11 mouse cellular contexts compared by ENCODE assay signal in the genomic region with DNA sequence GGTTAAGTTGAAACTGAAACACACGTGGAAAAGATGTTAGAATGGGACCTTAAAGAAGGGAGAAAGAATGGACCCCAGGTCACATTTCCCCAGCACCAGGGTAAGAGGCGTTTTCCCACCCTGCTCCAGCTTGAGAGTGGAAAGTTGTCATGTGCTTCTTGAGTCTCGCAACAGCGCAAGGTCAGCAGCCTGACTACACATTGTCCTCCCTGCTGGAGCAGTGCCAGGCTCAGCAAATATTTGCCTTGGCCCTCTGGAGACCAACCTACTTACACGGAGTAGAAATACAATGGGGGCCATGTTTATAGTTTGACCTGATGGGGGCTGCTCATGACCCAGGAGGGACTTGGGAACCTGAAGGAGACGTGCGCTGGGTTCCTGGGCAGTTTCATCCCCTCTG.
DNase-seq lines count a peak whose midpoint lies in the region; ATAC-seq and TF ChIP-seq lines count a peak whose summit lies in the region.
"Had no signal": no experiment of that assay in that cellular context is flagged by ENCODE, and none has a peak within 500 bp of the region (broad histone marks: within the 10 kb centered on the region; RNA-seq: fewer than 3 reads in every experiment).

No protein-coding gene starts in this region.

- no peak overlapping the region for H3K4me2 ChIP-seq in intestine, embryonic 14.5 days (ENCODE audit: low read length)
- no peak overlapping the region for H3K4me2 ChIP-seq in intestine, postnatal 0 days (replicated peaks; ENCODE audit: low read depth)
- H3K4me2 ChIP-seq in intestine, embryonic 16.5 days (ENCODE audit: low read depth, low read length) = no peak overlapping the region
- H3K4me2 ChIP-seq: embryonic facial prominence, embryonic 13.5 days; liver, embryonic 15.5 days had no signal

- H3K27me3 ChIP-seq in intestine, embryonic 14.5 days (replicated peaks; ENCODE audit: control insufficient read depth, insufficient read depth, low read length) = no peaks in the 10 kb centered on the region
- no peaks in the 10 kb centered on the region for H3K27me3 ChIP-seq in intestine, postnatal 0 days (replicated peaks; ENCODE audit: control insufficient read depth, insufficient read depth, low read length)
- no peaks in the 10 kb centered on the region for H3K27me3 ChIP-seq in intestine, embryonic 16.5 days (replicated peaks; ENCODE audit: control insufficient read depth, insufficient read depth, low read length)
- H3K27me3 ChIP-seq: embryonic facial prominence, embryonic 13.5 days; liver, embryonic 15.5 days had no signal

- no peak overlapping the region for H3K27ac ChIP-seq in intestine, embryonic 14.5 days (ENCODE audit: low read depth)
- H3K27ac ChIP-seq in intestine, postnatal 0 days (ENCODE audit: low read depth, low read length) = no peak overlapping the region
- no peak overlapping the region for H3K27ac ChIP-seq in intestine, embryonic 16.5 days (ENCODE audit: low read length)
- H3K27ac ChIP-seq: embryonic facial prominence, embryonic 13.5 days; liver, embryonic 15.5 days had no signal

- H3K36me3 ChIP-seq in intestine, embryonic 14.5 days (ENCODE audit: control insufficient read depth, insufficient read depth, low read length) = no peaks in the 10 kb centered on the region
- no peaks in the 10 kb centered on the region for H3K36me3 ChIP-seq in intestine, postnatal 0 days (ENCODE audit: control insufficient read depth, insufficient read depth)
- no peaks in the 10 kb centered on the region for H3K36me3 ChIP-seq in intestine, embryonic 16.5 days (ENCODE audit: control insufficient read depth, insufficient read depth, low read length)
- H3K36me3 ChIP-seq: embryonic facial prominence, embryonic 13.5 days; liver, embryonic 15.5 days had no signal

- 56% methylated on average over 7 of the region's 7 CpGs for WGBS in intestine, embryonic 14.5 days
- WGBS in intestine, postnatal 0 days = 39% methylated on average over 7 of the region's 7 CpGs
- WGBS in intestine, embryonic 16.5 days = 41% methylated on average over 7 of the region's 7 CpGs

- H3K4me1 ChIP-seq in intestine, embryonic 14.5 days (replicated peaks; ENCODE audit: control insufficient read depth, insufficient read depth, low read length) = no peaks in the 10 kb centered on the region
- no peaks in the 10 kb centered on the region for H3K4me1 ChIP-seq in intestine, postnatal 0 days (replicated peaks; ENCODE audit: control insufficient read depth, insufficient read depth, low read length)
- 0 out of 2 replicates have a peak, but pooled peaks cover 4% of the 10 kb centered on the region for H3K4me1 ChIP-seq in intestine, embryonic 16.5 days (ENCODE audit: control insufficient read depth, insufficient read depth, low read length)
- H3K4me1 ChIP-seq: liver, embryonic 15.5 days had no signal

- no peaks in the 10 kb centered on the region for H3K9me3 ChIP-seq in intestine, embryonic 14.5 days (ENCODE audit: control insufficient read depth, low read length)
- no peaks in the 10 kb centered on the region for H3K9me3 ChIP-seq in intestine, postnatal 0 days (ENCODE audit: control insufficient read depth)
- H3K9me3 ChIP-seq in intestine, embryonic 16.5 days (ENCODE audit: control insufficient read depth, low read length) = no peaks in the 10 kb centered on the region
- H3K9me3 ChIP-seq: embryonic facial prominence, embryonic 13.5 days; liver, embryonic 15.5 days had no signal

- no peak for DNase-seq in intestine, embryonic 14.5 days (ENCODE audit: low spot score)
- peak; percentile 5 for DNase-seq in brain, adult 2 months (ENCODE audit: low read depth, low spot score)
- DNase-seq in lung, postnatal 10 days = peak; percentile 59
- DNase-seq in cerebellum, adult 8-10 months = no peak
- DNase-seq in layer of hippocampus, adult 9-11 months = no peak
- DNase-seq in B cell, adult 2 months = no peak
- DNase-seq: spleen, adult 18-20 months had no signal

- TF ChIP-seq CTCF in intestine, postnatal 0 days (IDR thresholded peaks at IDR 0.05; ENCODE audit: low read depth) = no peak

- H3K9ac ChIP-seq in intestine, embryonic 14.5 days (ENCODE audit: low read length) = no peak overlapping the region
- H3K9ac ChIP-seq in intestine, postnatal 0 days (ENCODE audit: low read depth, low read length) = no peak overlapping the region
- H3K9ac ChIP-seq in intestine, embryonic 16.5 days (ENCODE audit: low read depth, low read length) = no peak overlapping the region
- H3K9ac ChIP-seq: embryonic facial prominence, embryonic 13.5 days; liver, embryonic 15.5 days had no signal

- H3K4me3 ChIP-seq in intestine, embryonic 14.5 days (ENCODE audit: low read depth, low read length) = no peak overlapping the region
- H3K4me3 ChIP-seq in intestine, postnatal 0 days (ENCODE audit: low read depth, low read length) = no peak overlapping the region
- no peak overlapping the region for H3K4me3 ChIP-seq in intestine, embryonic 16.5 days (ENCODE audit: low read length)
- H3K4me3 ChIP-seq: embryonic facial prominence, embryonic 13.5 days; liver, embryonic 15.5 days had no signal

- peak; percentile 37; the same call in 1 of the 2 replicates for ATAC-seq in intestine, embryonic 14.5 days (replicated peaks; ENCODE audit: low FRiP score, low TSS enrichment, low read depth)
- no peak for ATAC-seq in intestine, postnatal 0 days
- ATAC-seq in intestine, embryonic 16.5 days = peak; percentile 64; the same call in 1 of the 2 replicates

Comparison
In these comparisons a context has a peak if more than half of its experiments do, and no peak if none do; other contexts are left out.
1. DNase-seq: peak in brain, adult 2 months (single experiment) and lung, postnatal 10 days (single experiment); none in intestine, embryonic 14.5 days (single experiment), cerebellum, adult 8-10 months (single experiment), layer of hippocampus, adult 9-11 months (single experiment) and B cell, adult 2 months (0 of 2).